Mouse (Mus musculus) regulatory T cell (primary cell): Measurements from ENCODE around the gene Rpl37a.

Experiments
- in situ Hi-C: fragments of 300-600 bp; cut with MboI, MseI; formaldehyde crosslinking; loops from one replicate; pipeline ENCODE4 v1.15.1; 2025; ENCODE audit warnings: high pct_unique_total_duplicates

The Rpl37a gene

GRCm38 (mm10) chr1:72736397-72737125, 25.5 kb downstream of the Rpl37a start:
- in situ Hi-C loops: loop anchor here (5.0 kb wide), 1 partner anchor 91 kb away; no protein-coding TSS in a partner anchor

DNA sequence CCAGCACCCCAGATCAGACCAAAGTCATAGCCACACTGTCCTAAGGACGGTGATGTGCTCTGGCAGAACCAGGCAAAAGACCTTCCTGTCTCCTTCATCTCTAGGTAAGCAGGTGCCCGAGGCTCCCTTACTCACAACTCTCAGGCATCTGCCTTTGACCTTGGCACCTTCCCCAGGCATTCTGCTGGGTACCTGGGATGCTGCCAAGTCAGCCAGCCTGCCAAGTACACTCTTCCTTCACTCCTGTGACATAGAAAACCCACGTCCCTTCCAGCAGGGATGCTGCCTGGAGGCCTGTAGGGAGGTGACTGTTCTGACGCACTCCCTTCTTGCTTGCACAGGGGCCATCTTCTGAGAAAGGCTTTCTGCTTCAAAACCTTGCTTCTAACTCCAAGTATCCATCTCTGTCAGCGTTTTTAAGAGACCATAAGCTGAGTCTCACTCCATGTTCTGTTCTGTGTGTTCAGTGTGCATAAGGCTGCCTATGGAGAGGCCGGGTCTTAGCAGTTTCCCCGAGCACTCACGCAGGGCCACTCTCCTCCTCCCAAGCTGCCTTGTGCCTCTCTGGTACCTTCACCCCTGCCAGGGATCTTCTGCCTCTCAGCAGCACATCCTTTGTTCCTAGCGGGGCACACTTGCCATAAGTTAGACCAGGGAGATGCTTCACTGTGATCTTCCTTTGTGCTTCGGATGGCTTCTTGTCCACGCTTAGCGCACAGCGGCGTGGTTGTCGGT, 28.0 kb downstream of the Rpl37a start:
- in situ Hi-C loops: loop anchor here (5.0 kb wide), 1 partner anchor 88 kb away; no protein-coding TSS in a partner anchor

DNA sequence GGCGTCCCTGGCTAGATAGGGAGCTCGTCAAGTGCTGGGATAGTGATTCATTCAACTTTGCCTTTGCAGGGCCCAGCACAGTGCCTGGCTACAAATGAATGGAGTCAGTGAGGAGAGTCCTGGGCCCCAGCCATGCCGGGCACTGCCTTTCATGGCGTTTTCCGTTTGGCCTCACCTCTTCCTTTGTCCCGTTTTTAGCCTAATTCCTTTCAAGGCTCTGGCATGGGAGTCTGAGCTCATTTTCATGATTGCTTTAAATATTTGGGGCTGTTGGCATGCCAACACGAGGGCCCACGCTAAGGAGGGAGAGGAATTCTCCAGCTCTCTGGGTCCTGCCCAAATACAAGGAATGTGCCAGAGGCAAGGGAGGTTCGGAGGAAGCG, 28.6 kb downstream of the Rpl37a start:
- in situ Hi-C loops: loop anchor here (5.0 kb wide), 1 partner anchor 88 kb away; no protein-coding TSS in a partner anchor

- in situ Hi-C loops: no loop called here
These were observed 30.3 kb downstream of the Rpl37a start for GRCm38 (mm10) chr1:72741406-72741805.

DNA sequence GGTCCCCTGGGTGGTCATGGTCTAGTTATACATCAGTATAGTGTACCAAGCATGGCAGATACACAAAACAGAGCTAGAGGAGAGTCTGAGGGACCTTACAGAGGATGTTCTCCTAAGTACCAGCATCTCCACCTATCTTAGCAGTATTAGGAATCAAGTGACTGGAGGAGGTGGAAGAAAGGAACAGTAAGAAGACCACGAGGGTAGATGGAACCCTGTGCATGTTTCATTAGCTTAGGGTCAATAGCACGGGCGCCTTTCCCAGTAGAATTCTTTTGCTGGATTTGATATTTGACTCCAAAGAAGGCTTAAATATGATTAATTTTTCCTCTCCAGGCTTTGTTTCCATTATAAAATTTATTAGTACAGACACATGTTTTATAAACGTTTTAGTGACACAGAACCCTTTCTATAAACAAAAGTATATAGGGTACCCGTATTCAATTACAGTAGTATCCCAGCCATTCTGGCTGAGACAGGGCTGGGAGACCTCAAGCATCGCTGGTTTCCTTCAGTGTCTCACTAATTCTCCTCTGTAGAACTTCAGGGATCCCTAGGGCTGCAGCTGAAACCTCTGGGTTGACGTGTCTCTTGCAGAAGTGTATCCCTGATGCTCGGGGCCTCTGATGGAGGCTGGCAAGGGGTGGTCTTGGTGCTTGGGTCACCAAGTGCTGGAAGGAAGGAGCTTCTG, 33.9 kb downstream of the Rpl37a start:
- in situ Hi-C loops: no loop called here

DNA sequence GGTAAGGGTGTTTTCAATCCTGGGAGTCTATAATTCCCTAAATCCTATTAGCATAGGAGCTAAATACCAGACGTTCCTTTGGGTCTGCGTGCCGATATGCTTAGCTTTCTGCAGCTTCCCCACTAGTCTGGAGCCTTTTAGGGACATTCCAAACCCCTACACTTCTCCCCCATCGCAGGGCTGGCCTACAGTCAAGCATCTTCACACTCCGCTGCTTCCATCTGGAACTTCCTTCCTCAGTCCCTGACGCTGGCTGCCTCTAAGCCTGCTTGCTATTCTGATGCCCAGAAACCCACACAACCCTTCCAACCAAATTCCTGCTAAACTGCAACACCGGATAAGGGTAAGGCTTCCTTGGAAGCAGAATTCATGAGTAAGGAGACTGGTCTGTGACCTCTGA, 35.3 kb downstream of the Rpl37a start:
- in situ Hi-C loops: no loop called here

- in situ Hi-C loops: no loop called here
These were observed 40.3 kb downstream of the Rpl37a start for GRCm38 (mm10) chr1:72751371-72751781.

GRCm38 (mm10) chr1:72753211-72753610, 42.1 kb downstream of the Rpl37a start:
- in situ Hi-C loops: no loop called here

- in situ Hi-C loops: no loop called here
These were observed 44.1 kb downstream of the Rpl37a start for GRCm38 (mm10) chr1:72755227-72755626.

- in situ Hi-C loops: no loop called here
These were observed 44.7 kb downstream of the Rpl37a start for GRCm38 (mm10) chr1:72755801-72756200.

DNA sequence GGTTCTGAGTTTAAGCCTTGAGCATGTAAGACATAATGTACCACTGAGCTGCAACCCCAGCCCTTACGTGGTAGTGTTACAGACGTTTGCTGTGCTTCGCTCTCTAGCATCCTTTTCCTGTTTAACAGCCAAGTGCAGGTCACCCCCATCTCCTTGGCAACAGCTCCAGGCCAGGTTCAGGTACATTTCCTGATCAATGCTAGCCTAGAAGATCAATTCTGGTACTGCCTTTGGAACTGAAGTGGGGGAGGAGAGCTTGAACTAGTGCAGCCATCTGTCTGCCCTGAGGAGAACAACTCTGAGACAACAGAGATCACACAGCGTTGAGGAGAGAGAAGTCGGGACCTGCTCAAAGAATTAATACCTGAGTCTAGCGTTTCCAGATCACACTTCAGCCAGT, 48.7 kb downstream of the Rpl37a start:
- in situ Hi-C loops: no loop called here
